In genomic region chrX:48310706-48311517, GRCm38 (mm10) we compare ENCODE assay signal across 8 mouse cellular contexts. TPM values are rescaled to one million over a fixed set of nuclear protein-coding genes. Genes with fewer than 3 reads are reported as not detected.
A peak's percentile ranks its signal among the peaks of the same experiment; 100 is the strongest.
DNase-seq lines count a peak whose midpoint lies in the region; ATAC-seq and TF ChIP-seq lines count a peak whose summit lies in the region.

No protein-coding gene starts in this region.

- WGBS in heart, embryonic 10.5 days: 18% methylated on average over 26 of the region's 26 CpGs
- 41% methylated on average over 26 of the region's 26 CpGs for WGBS in bone marrow, adult 2 months
- 21% methylated on average over 26 of the region's 26 CpGs for WGBS in hindbrain, embryonic 15.5 days
- WGBS in midbrain, embryonic 14.5 days: 28% methylated on average over 26 of the region's 26 CpGs

- H3K4me2 ChIP-seq in hindbrain, embryonic 15.5 days: peak overlapping the region; percentile 51
- H3K4me2 ChIP-seq in midbrain, embryonic 14.5 days (ENCODE audit: low read length): peak overlapping the region; percentile 44

- H3K27me3 ChIP-seq in heart, embryonic 10.5 days (ENCODE audit: insufficient read depth, poor library complexity, severe bottlenecking): peaks cover 37% of the 10 kb centered on the region; the same call in 1 of the 2 replicates
- 0 out of 2 replicates have a peak, but pooled peaks cover 6% of the 10 kb centered on the region for H3K27me3 ChIP-seq in hindbrain, embryonic 15.5 days
- no peaks in the 10 kb centered on the region for H3K27me3 ChIP-seq in midbrain, embryonic 14.5 days (ENCODE audit: control insufficient read depth, insufficient read depth, low read length)

- TF ChIP-seq POLR2A in bone marrow, adult 2 months (IDR thresholded peaks at IDR 0.05; ENCODE audit: borderline replicate concordance, control insufficient read depth, low read depth, low read length): no peak

- no peak for DNase-seq in heart, embryonic 10.5 days (ENCODE audit: low spot score)
- DNase-seq in heart, postnatal 25 days (ENCODE audit: low spot score): no peak
- DNase-seq in midbrain, embryonic 14.5 days: peak; percentile 11
- no peak for DNase-seq in MN1 (ENCODE audit: low spot score)
- no peak for DNase-seq in urinary bladder, postnatal 25 days (ENCODE audit: low spot score)
- no peak for DNase-seq in spleen, adult 18-20 months

- no peaks in the 10 kb centered on the region for H3K36me3 ChIP-seq in heart, embryonic 10.5 days
- no peaks in the 10 kb centered on the region for H3K36me3 ChIP-seq in hindbrain, embryonic 15.5 days
- H3K36me3 ChIP-seq in midbrain, embryonic 14.5 days (ENCODE audit: control insufficient read depth, insufficient read depth, low read length): no peaks in the 10 kb centered on the region

- TF ChIP-seq CTCF in bone marrow, adult 2 months (IDR thresholded peaks at IDR 0.05; ENCODE audit: control insufficient read depth, insufficient read depth, low read length): no peak

- H3K4me1 ChIP-seq in heart, embryonic 10.5 days: peaks cover 9% of the 10 kb centered on the region; the same call in 1 of the 2 replicates
- no peaks in the 10 kb centered on the region; the same call in 1 of the 2 replicates for H3K4me1 ChIP-seq in bone marrow, adult 2 months (ENCODE audit: control insufficient read depth, insufficient read depth, low read length)
- peaks cover 6% of the 10 kb centered on the region; the same call in 1 of the 2 replicates for H3K4me1 ChIP-seq in hindbrain, embryonic 15.5 days (replicated peaks)
- no peaks in the 10 kb centered on the region for H3K4me1 ChIP-seq in midbrain, embryonic 14.5 days (ENCODE audit: control insufficient read depth, insufficient read depth, low read length)

- H3K9me3 ChIP-seq in heart, embryonic 10.5 days: no peaks in the 10 kb centered on the region
- H3K9me3 ChIP-seq in hindbrain, embryonic 15.5 days: no peaks in the 10 kb centered on the region
- no peaks in the 10 kb centered on the region for H3K9me3 ChIP-seq in midbrain, embryonic 14.5 days (ENCODE audit: control insufficient read depth, low read length)

- H3K27ac ChIP-seq in heart, embryonic 10.5 days: peak overlapping the region; percentile 82
- peak overlapping the region; percentile 48 for H3K27ac ChIP-seq in bone marrow, adult 2 months (ENCODE audit: control insufficient read depth, insufficient read depth, low read depth, low read length, poor library complexity)
- no peak overlapping the region for H3K27ac ChIP-seq in hindbrain, embryonic 15.5 days (replicated peaks)
- no peak overlapping the region for H3K27ac ChIP-seq in midbrain, embryonic 14.5 days (replicated peaks; ENCODE audit: low read depth, low read length)

- intact Hi-C loops in heart, postnatal 25 days (cut with DNase I): no loop called here

- peak overlapping the region; percentile 50 for H3K4me3 ChIP-seq in heart, embryonic 10.5 days
- H3K4me3 ChIP-seq in bone marrow, adult 2 months (replicated peaks; ENCODE audit: control insufficient read depth, low read depth, low read length): peak overlapping the region; percentile 12
- H3K4me3 ChIP-seq in hindbrain, embryonic 15.5 days: peak overlapping the region; percentile 18; the same call in 1 of the 2 replicates
- 0 out of 2 replicates have a peak overlapping the region, but pooled peaks have one; percentile 3 for H3K4me3 ChIP-seq in midbrain, embryonic 14.5 days (replicated peaks; ENCODE audit: low read depth, low read length)

- 0 out of 2 replicates have a peak, but pooled peaks have one; percentile 50 for ATAC-seq in hindbrain, embryonic 15.5 days (ENCODE audit: low FRiP score, low read depth)
- ATAC-seq in midbrain, embryonic 14.5 days (ENCODE audit: low FRiP score, low TSS enrichment): no peak

- H3K9ac ChIP-seq in hindbrain, embryonic 15.5 days: no peak overlapping the region
- H3K9ac ChIP-seq in midbrain, embryonic 14.5 days (replicated peaks; ENCODE audit: low read length): no peak overlapping the region

RNA-seq across cellular contexts. Expression of gene Bcorl1, which starts 30.2 kb away (rescaled TPM):
- 4.9 and 6.7 TPM in 2 replicates for polyA plus RNA-seq in heart, embryonic 10.5 days (2016; fragmentation: Nextera tagmentation; extraction: Ambion mirVana)
- total RNA-seq in heart, postnatal 25 days (2021): 1 to 10 TPM; 5.3 to 7.6 TPM
- polyA plus RNA-seq in bone marrow, adult 2 months (2011; ENCODE audit: insufficient read depth, insufficient read length, low replicate concordance, missing spikeins): 15.3 and 27.3 TPM in 2 replicates
- 6.1 and 6.7 TPM in 2 replicates for polyA plus RNA-seq in hindbrain, embryonic 15.5 days (2015; fragmentation: Nextera tagmentation; extraction: Ambion mirVana)
- 7.8 and 7.9 TPM in 2 replicates for polyA plus RNA-seq in midbrain, embryonic 14.5 days (2014; fragmentation: Nextera tagmentation; extraction: Ambion mirVana)

RNA-seq across cellular contexts. Expression of gene Utp14a, which starts 54.2 kb away (rescaled TPM):
- 11.5 and 16.5 TPM in 2 replicates for polyA plus RNA-seq in heart, embryonic 10.5 days (2016; fragmentation: Nextera tagmentation; extraction: Ambion mirVana)
- total RNA-seq in heart, postnatal 25 days (2021): 10 to 100 TPM; 12.6 to 17.9 TPM
- polyA plus RNA-seq in bone marrow, adult 2 months (2011; ENCODE audit: insufficient read depth, insufficient read length, low replicate concordance, missing spikeins): 20.2 and 29.7 TPM in 2 replicates
- 13.5 and 14.2 TPM in 2 replicates for polyA plus RNA-seq in hindbrain, embryonic 15.5 days (2015; fragmentation: Nextera tagmentation; extraction: Ambion mirVana)
- polyA plus RNA-seq in midbrain, embryonic 14.5 days (2014; fragmentation: Nextera tagmentation; extraction: Ambion mirVana): 14.3 and 16.6 TPM in 2 replicates

Comparison
In these comparisons a context has a peak if more than half of its experiments do, and no peak if none do; other contexts are left out.
1. H3K27ac ChIP-seq: peak in heart, embryonic 10.5 days (single experiment) and bone marrow, adult 2 months (single experiment); none in hindbrain, embryonic 15.5 days (single experiment) and midbrain, embryonic 14.5 days (single experiment).
2. Peak in every context shown above with its lines, with median percentiles within 50 percentile points of each other: H3K4me3 ChIP-seq.